Mouse (Mus musculus): ENCODE measurements around the gene Ikzf3.

The Ikzf3 gene

GRCm38 (mm10) chr11:98446562-98447474 lies 99.0 kb downstream of the Ikzf3 start:
- no peak for DNase-seq (ENCODE audit: low read depth)

DNA sequence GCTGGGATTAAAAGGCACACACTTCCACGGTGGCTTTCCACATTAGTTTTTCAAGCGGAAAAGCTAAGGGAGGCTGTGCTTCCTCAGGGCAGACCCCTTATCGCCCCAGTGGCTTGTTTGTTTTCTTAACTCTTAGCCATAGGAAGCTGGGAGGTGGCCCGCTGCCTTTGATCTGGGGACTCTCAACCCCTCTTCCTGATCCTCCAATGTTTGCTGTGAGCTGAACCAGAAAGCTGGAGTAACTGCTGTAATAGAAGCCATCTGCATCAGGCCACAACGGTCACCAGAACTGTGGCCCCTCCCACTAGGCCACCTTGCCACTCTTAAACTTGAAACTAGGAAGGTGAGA lies 99.6 kb downstream of the Ikzf3 start, which contains the start of gene Grb7:
Gene Grb7 (plus strand): TSS at position 182 of the 349 bp plus-strand sequence.
- DNase-seq (ENCODE audit: low read depth) = no peak

GRCm38 (mm10) chr11:98445679-98446078 lies 100.2 kb downstream of the Ikzf3 start:
- DNase-seq (ENCODE audit: low read depth) = no peak

DNA sequence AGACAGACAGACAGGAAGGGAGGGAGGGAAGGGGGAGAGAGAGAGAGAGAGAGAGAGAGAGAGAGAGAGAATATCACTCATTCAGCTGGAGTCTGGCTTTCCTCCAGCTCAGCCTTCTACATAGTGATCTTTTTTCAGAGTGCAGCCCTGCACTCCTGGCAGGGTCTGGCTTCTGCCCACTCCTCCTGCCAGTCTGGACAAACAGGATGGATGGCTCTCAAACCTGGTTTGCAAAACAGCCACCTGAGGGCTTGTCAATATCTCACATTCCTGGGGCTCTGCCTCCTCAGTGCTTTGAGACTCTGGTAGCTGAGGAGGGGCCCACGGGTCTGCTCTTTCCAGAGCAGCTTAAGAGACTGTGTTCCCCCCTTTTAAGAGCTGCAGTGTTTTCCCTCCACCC lies 100.6 kb downstream of the Ikzf3 start:
- no peak for DNase-seq (ENCODE audit: low read depth)

DNA sequence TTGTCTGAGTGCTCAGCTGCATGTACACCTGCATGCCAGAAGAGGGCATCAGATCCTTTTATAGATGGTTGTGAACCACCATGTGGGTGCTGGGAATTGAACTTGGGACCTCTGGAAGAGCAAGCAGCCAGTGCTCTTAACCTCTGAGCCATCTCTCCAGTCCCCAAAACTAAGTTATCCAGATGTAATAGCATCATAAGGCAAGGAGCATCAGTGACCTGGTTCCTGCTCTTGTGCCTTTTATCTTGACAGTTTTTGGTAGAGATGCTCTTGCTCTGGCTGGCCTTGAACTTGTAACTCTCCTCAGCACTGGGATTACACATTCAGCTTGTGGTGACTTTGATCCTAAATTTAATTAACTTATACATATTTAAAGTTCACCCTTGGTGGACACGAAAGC lies 102.1 kb downstream of the Ikzf3 start:
- no peak for DNase-seq (ENCODE audit: low read depth)

GRCm38 (mm10) chr11:98438331-98439158 lies 107.3 kb downstream of the Ikzf3 start, which contains the start of gene Mien1:
Gene Mien1 (minus strand): TSS chr11:98438991.
- peak; percentile 75 for DNase-seq (ENCODE audit: low read depth)

- no peak for DNase-seq (ENCODE audit: low read depth)
Observed at GRCm38 (mm10) chr11:98437441-98437840, 108.4 kb downstream of the Ikzf3 start.

DNA sequence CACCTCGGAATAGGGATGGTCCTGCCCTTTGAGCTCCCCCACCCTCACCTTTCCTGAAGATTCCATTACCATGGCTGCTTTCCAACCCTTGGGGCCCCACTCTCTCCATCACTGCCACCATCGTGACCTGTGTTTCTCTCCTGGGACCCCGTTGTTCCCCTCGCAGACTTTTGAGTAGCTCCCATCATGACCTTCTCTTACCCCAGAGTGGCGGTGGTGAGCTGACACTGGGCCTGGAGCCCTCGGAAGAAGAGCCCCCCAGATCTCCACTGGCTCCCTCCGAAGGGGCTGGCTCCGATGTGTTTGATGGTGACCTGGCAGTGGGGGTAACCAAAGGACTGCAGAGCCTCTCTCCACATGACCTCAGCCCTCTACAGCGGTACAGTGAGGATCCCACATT lies 110.1 kb downstream of the Ikzf3 start:
- no peak for DNase-seq (ENCODE audit: low read depth)

DNA sequence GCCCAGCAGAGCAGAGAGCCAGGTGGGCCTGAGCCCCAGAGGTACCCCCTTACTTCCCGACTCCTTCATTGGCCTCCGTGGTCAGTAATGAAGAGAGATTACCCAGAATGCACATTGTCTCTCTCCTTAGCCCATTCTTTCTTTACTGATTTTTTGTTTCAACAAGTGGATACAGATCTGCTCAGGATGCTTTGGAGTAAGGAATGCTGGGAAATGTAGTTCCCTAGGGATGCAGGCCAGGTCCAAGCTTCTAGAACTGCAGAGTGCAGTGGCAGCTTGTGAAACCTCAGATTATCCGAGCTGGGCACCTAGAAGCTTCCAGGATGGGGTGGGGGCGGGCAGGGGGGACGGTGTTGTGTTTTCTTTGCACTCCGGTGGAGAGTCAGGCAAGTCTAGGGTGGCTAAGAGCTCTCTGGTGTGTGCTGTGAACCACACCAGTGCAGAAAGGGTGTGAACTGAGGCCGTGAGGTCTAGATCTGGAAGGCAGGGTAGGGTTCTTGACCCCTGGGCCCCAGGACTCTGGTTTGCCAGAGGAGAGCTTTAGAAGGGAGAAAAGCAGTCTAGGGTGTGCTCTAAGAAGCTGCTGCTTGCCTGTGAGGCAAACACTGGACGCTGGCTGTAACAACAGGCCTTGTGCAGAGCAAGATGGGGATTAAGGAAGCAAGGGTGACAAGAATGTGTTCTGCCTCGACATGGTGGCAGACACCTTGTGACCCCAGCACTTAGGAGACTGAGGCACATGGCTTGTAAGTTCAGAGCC lies 113.9 kb downstream of the Ikzf3 start:
- DNase-seq (ENCODE audit: low read depth) = no peak

- no peak for DNase-seq (ENCODE audit: low read depth)
Observed at GRCm38 (mm10) chr11:98428436-98428835, 117.4 kb downstream of the Ikzf3 start.

- DNase-seq (ENCODE audit: low read depth) = no peak
Observed at GRCm38 (mm10) chr11:98426592-98426991, 119.2 kb downstream of the Ikzf3 start.

- no peak for DNase-seq (ENCODE audit: low read depth)
Observed at GRCm38 (mm10) chr11:98418939-98419547, 126.8 kb downstream of the Ikzf3 start.

DNA sequence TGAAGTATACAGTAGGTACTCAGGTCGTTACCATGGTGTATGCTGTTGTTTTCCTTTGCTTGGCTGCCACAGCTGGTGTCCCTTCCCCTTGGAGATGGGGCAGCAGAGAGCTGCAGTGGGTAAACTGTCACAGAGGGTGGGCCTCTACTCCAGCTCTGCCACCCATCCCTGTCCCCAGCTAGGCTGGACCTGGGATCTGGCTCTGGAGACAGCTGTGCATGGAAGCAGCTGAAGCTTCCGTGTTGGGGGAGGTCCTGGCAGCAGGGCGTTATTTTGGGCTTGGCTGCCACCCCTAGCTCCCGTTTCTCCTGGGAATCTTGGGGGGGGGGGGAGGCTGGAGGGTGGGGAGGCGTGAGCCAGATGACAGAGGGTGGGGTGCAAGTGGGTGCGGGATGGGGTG lies 127.6 kb downstream of the Ikzf3 start:
- DNase-seq (ENCODE audit: low read depth) = no peak

DNA sequence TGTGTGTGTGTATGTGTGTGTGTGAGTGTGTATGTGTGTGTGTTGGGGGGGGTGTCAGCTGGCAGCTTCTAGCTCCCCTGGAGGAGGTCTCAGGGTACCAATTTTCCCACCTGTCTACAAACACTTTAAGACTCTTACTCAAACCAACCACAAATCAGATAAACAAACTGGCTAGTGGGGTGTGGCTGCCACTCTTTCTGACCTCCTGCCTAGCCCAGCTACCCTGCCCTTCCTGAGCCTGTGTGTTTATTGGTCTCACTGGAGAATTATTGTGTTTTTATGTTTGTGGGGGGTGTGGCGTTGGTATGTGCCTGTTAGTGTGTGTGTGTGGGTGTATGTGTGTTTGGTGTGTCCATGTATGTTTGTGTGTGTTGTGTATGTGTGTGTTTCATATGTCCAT lies 128.8 kb downstream of the Ikzf3 start:
- no peak for DNase-seq (ENCODE audit: low read depth)

Measured in c-Kit-positive CD71-positive TER-119-negative erythroid progenitor cells, embryonic 14.5 days (primary cell).